Mouse (Mus musculus) frontal cortex, postnatal 25 days (tissue): Measurements from ENCODE around the gene Cst3.

Experiments
- DNase-seq, 2 experiments: peaks; one replicate each; pipeline ENCODE4 v3.0.0; 2022; ENCODE audit warnings: low spot score in 2 of 2

Gene Cst3

DNA sequence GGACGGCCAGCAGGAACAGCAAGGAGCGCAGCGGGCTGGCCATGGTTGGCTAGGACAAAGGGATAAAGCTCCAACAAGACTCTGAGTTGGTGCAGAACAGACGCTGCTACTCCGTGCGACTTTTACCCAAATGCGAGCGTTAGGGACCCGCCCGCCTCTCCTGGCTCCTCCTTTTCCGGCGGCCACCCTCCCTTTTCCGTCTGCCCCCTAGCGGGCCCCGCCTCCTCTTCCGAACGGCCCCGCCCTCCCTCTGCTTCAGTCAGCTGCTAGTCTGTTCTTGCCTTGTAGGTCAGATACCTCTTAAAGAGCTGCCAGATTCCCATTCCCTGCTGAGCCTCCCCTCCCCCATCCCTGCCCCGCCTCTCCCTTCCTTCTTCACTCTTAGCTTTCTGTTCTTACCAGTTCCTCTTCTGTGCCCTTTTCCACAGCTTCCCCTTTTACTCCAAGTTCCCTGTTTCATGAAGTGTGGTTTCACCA, at the start of gene Cst3:
Cst3 (minus strand) TSS at position 358 of the 477 bp plus-strand sequence.
- peak; percentile 76 to 85 for DNase-seq

DNA sequence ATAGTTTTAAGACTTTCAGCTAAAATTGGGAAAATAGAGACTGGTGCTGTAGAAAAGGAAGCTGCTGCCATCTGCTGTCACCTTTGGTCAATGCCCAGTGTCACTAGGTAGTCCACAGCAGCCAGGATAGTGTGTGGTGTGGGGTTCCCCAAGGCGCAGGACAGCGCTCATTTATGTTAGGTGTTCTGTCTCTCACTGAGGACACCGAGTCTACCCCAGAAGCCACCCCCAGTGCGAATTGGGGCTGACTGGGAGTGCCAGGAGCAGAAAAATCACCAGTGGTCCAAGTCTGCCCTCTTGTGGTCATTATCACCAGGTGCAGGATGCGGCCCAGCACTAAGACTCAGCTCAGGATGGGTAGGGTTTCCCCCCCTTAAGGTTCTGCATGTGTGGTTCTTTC, 26.8 kb upstream of the Cst3 start:
- peak; percentile 42 to 58 for DNase-seq

DNA sequence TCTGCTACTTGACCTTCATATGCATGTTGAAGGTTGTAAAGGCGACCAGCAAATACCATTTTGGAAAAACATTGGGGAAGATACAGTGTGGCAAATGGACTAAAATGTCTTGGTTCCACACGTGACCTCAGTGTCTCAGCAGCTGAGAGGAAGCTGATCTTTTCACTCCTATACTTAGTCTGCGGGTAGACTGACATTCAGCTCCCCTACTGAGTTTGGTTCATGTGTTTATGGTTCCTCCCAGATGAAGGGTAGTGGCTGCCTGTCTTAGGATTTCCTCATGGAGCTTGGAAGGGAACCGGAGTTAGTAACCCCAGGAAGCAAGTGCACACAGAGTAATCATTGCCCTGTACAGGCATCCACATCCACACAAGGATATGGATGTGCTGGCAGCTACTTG, 24.8 kb upstream of the Cst3 start:
- no peak for DNase-seq

- DNase-seq, result no peak
Measured at GRCm38 (mm10) chr2:148896219-148896618, 20.7 kb upstream of the Cst3 start.

- no peak for DNase-seq
Measured at GRCm38 (mm10) chr2:148893107-148893506, 17.6 kb upstream of the Cst3 start.

DNA sequence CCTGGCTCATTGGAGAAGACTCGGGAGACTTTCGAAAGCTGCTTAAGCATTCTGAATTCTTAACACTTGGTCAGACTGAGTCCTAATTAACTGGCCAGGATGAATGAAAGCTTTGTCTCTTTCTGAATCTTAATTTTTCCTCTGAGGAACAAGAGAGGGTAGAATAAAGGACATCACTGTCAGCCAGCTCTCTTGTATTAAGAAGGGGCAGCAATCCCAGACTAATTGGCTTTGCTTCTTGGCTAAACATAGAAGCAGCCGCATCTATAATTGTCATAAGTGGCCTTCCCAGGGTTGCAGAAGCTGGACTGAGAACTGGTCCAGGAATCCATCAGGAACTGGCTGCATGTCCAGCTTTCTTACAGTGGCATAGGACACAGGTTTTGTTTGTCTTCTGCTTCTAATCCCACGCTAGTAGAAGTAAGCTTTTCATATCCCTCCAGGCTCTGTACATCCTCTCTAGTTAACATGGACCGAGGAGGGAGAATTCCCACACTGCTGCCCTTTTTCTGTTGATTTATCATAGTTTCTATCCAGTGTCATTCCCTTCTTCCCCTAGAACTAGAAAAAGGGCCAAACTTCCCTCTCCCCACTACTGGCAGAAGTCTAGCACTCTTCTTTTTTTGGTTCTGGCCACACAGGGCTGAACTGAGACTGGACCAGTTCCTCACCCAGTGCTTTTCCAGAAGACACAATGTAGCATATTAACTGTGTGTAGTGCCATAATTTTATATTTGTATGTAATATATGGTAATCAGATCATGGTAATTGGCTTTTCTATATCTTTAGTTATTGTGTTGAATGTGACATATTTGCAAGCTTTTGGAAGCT, 14.7 kb upstream of the Cst3 start:
- DNase-seq, result no peak

GRCm38 (mm10) chr2:148889331-148890010, 14.0 kb upstream of the Cst3 start:
- DNase-seq, result no peak

- DNase-seq, result no peak
Measured at GRCm38 (mm10) chr2:148888872-148889271, 13.4 kb upstream of the Cst3 start.

GRCm38 (mm10) chr2:148884738-148885137, 9.2 kb upstream of the Cst3 start:
- DNase-seq, result no peak

GRCm38 (mm10) chr2:148879199-148879598, 3.7 kb upstream of the Cst3 start:
- no peak for DNase-seq

- DNase-seq, result no peak
Measured at GRCm38 (mm10) chr2:148878641-148879130, 3.2 kb upstream of the Cst3 start.

GRCm38 (mm10) chr2:148877016-148877770, 1.7 kb upstream of the Cst3 start:
- no peak for DNase-seq

DNA sequence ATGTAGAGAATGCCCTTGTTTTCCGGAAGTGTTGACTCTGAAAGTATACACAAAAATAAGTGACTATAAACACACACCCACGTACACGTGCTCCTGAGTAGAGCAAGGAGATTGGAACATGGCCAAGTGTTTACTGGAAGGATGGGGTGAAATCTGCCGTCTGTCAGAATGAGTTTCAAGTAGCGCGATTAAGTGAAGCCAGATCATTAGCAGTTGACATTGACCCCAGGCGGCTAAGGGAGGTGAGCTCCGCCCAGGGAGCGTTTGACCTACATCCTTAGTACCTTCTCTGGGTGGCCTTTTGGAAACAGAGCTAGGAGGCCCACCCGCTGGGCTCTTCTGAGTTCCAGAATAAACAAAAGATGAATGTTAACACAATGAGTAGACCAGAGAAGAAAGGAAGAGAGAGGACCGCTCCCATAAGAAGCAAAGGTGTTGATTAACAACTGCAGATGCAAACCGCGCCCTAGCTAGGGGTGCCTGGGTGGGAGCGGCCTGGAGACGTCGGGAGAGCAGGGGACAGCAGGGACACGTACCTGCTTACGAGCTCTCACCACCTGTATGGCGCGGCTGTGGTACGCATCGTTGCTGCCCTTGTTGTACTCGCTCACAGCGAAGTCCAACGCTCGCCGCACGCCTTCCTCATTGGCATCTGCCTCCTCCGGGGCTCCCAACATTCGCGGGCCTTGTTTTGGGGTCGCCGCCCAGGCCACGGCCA, 716 bp downstream of the Cst3 start:
- no peak for DNase-seq

- no peak for DNase-seq
Measured at GRCm38 (mm10) chr2:148874224-148874616, 1.3 kb downstream of the Cst3 start.

GRCm38 (mm10) chr2:148872860-148873259, 2.6 kb downstream of the Cst3 start:
- no peak for DNase-seq

- no peak for DNase-seq
Measured at GRCm38 (mm10) chr2:148870526-148870925, 5.0 kb downstream of the Cst3 start.

DNA sequence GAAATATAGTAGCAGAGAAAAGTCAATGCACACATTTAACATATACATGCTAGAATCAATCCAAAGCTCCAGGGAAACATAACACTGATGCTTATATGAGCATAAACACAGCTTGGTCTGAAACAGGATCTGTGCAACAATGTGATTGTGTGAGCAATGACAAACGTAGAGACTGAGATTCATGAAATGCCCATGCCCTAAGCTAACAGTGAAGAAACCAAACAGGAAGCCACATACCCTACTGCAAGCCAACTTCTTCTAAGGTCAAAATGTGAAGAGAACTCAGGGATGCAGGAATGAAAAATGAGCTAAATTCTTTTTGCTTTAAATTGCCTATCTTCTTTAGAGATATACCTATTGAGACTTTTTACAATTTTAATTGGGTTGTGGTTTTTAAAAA, 6.5 kb downstream of the Cst3 start:
- DNase-seq, result no peak

GRCm38 (mm10) chr2:148864966-148865365, 10.5 kb downstream of the Cst3 start, which contains the start of gene 9230104L09Rik:
9230104L09Rik (minus strand) TSS chr2:148865038.
- no peak for DNase-seq

- no peak for DNase-seq
Measured at GRCm38 (mm10) chr2:148861693-148862092, 13.8 kb downstream of the Cst3 start.

- DNase-seq, result no peak
Measured at GRCm38 (mm10) chr2:148860993-148861392, 14.5 kb downstream of the Cst3 start.

DNA sequence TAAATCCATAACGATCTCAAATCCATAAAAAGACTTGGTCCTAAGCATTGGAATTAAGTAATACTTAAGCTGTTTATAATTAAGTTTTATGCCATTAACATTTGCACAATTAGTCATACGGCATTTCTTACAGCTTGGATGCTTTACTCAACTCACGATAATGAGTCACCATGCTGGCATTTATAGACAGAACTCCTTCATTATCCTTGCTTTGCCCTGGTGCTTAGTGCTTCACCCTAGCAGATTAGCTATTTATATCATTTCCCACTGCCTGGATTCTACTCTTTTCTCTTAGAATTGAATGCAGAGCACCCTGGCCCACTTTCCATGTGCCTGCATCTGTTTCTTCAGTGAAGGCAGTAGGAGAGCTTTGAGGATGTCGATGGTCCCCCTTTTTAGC, 18.0 kb downstream of the Cst3 start:
- DNase-seq, result no peak
